Mouse (Mus musculus) NIH3T3 (cell line): ENCODE measurements around the gene Ptprg.
A peak's percentile ranks its signal among the peaks of the same experiment; 100 is the strongest.

ENCODE experiments used
- DNase-seq: peaks from one replicate; pipeline ENCODE4 v3.0.0-alpha.2; 2012; ENCODE audit warnings: low read depth

The Ptprg gene

GRCm38 (mm10) chr14:11618140-11618705 is 64.9 kb downstream of the Ptprg start:
- no peak for DNase-seq

GRCm38 (mm10) chr14:11619606-11620005 is 66.3 kb downstream of the Ptprg start:
- DNase-seq, result no peak

- no peak for DNase-seq
These were observed 67.0 kb downstream of the Ptprg start for GRCm38 (mm10) chr14:11620314-11620713.

GRCm38 (mm10) chr14:11620962-11621568 is 67.7 kb downstream of the Ptprg start:
- no peak for DNase-seq

GRCm38 (mm10) chr14:11623576-11623975 is 70.2 kb downstream of the Ptprg start:
- DNase-seq, result no peak

- DNase-seq, result no peak
These were observed 77.4 kb downstream of the Ptprg start for GRCm38 (mm10) chr14:11630736-11631135.

- DNase-seq, result no peak
These were observed 78.2 kb downstream of the Ptprg start for GRCm38 (mm10) chr14:11631505-11631904.

GRCm38 (mm10) chr14:11637673-11638072 is 84.3 kb downstream of the Ptprg start:
- DNase-seq, result no peak

GRCm38 (mm10) chr14:11639366-11639765 is 86.0 kb downstream of the Ptprg start:
- no peak for DNase-seq

GRCm38 (mm10) chr14:11640372-11640771 is 87.0 kb downstream of the Ptprg start:
- DNase-seq, result no peak

GRCm38 (mm10) chr14:11640996-11641395 is 87.7 kb downstream of the Ptprg start:
- DNase-seq, result peak; percentile 12

- peak; percentile 48 for DNase-seq
These were observed 89.6 kb downstream of the Ptprg start for GRCm38 (mm10) chr14:11642977-11643376.

GRCm38 (mm10) chr14:11657374-11657773 is 104.0 kb downstream of the Ptprg start:
- DNase-seq, result no peak

GRCm38 (mm10) chr14:11663661-11664215 is 110.4 kb downstream of the Ptprg start:
- no peak for DNase-seq

GRCm38 (mm10) chr14:11664302-11664701 is 111.0 kb downstream of the Ptprg start:
- DNase-seq, result no peak

GRCm38 (mm10) chr14:11665046-11665445 is 111.7 kb downstream of the Ptprg start:
- DNase-seq, result no peak

GRCm38 (mm10) chr14:11667762-11668161 is 114.4 kb downstream of the Ptprg start:
- DNase-seq, result no peak

- no peak for DNase-seq
These were observed 117.5 kb downstream of the Ptprg start for GRCm38 (mm10) chr14:11670847-11671246.

- DNase-seq, result no peak
These were observed 119.7 kb downstream of the Ptprg start for GRCm38 (mm10) chr14:11672981-11673547.

GRCm38 (mm10) chr14:11678201-11678600 is 124.9 kb downstream of the Ptprg start:
- DNase-seq, result peak; percentile 3

- no peak for DNase-seq
These were observed 126.4 kb downstream of the Ptprg start for GRCm38 (mm10) chr14:11679741-11680140.

GRCm38 (mm10) chr14:11680621-11681020 is 127.3 kb downstream of the Ptprg start:
- peak; percentile 53 for DNase-seq

- DNase-seq, result peak; percentile 59
These were observed 129.1 kb downstream of the Ptprg start for GRCm38 (mm10) chr14:11682441-11682840.
